Mouse (Mus musculus) limb, embryonic 15.5 days (tissue): ENCODE data around the gene Ttc22. TPM values are rescaled to one million over a fixed set of nuclear protein-coding genes. Genes with fewer than 3 reads are reported as not detected.
A peak's percentile ranks its signal among the peaks of the same experiment; 100 is the strongest.

Experiments used
- ATAC-seq: fragments of 200-750 bp; cut with Nextera tagmentation; 2 replicates; pipeline ENCODE4 v1.8.0; 2017; ENCODE audit warnings: low read depth, moderate TSS enrichment; ENCODE audit not compliant: insufficient number of reproducible peaks, low FRiP score, low TSS enrichment
- H3K27ac ChIP-seq: fragments of 300-500 bp; sonication (generic); 2 replicates; pipeline ENCODE4 v1.5.1; 2015; ENCODE audit warnings: moderate library complexity, mild to moderate bottlenecking, inconsistent platforms
- H3K27me3 ChIP-seq: fragments of 300-500 bp; sonication (generic); 2 replicates; pipeline ENCODE4 v1.6.1; 2015; ENCODE audit warnings: inconsistent platforms
- H3K36me3 ChIP-seq: fragments of 300-500 bp; sonication (generic); 2 replicates; pipeline ENCODE4 v1.6.1; 2015; ENCODE audit warnings: inconsistent platforms
- H3K4me1 ChIP-seq: fragments of 300-500 bp; sonication (generic); 2 replicates; pipeline ENCODE4 v1.6.1; 2015; ENCODE audit warnings: inconsistent platforms
- H3K4me2 ChIP-seq: fragments of 300-500 bp; sonication (generic); 2 replicates; pipeline ENCODE4 v1.6.1; 2015; ENCODE audit warnings: mild to moderate bottlenecking, inconsistent platforms
- H3K4me3 ChIP-seq: fragments of 300-500 bp; sonication (generic); 2 replicates; pipeline ENCODE4 v1.5.1; 2015; ENCODE audit warnings: mild to moderate bottlenecking, inconsistent platforms
- H3K9ac ChIP-seq: fragments of 300-500 bp; sonication (generic); 2 replicates; pipeline ENCODE4 v1.6.1; 2015; ENCODE audit warnings: inconsistent platforms
- H3K9me3 ChIP-seq: fragments of 300-500 bp; sonication (generic); 2 replicates; pipeline ENCODE4 v1.6.1; 2016; ENCODE audit warnings: inconsistent platforms
- WGBS: fragments of 180-500 bp; shearing (Covaris S2); methylation state at CpG from one replicate; pipeline ENCODE4 v1.1.7; 2015; 5-methylcytosine and 5-hydroxymethylcytosine counted together
- polyA plus RNA-seq: library from polyadenylated mRNA; unstranded; fragments of >200 nt; fragmentation: Nextera tagmentation; extraction: Ambion mirVana; gene quantifications from 2 replicates; pipeline ENCODE4 v1.2.1, GENCODE M21; 2015

The Ttc22 gene
- polyA plus RNA-seq, 1 experiment from 2014 or later = 19.2 TPM

DNA sequence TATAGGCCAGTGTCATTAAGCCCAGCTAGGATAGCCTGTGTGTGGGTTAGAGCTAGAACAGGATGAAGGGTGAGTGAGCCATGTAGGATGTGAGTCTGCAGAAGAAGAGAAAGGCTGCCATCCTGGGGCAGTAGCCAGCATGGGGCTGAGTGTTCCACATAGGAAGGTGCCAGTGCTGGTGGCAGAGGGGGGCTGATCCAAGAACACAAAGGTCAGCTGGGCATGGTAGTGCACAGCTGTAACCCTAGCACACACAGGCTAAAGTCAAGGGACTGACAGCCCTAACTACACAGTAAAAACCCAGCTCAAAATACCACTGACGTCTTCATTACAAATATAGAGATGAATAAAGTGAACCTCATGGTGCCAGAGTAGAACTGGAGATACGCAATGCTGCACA lies 44.3 kb downstream of the Ttc22 start:
- no peak for ATAC-seq
- WGBS = 87% methylated on average over 2 of the region's 2 CpGs

DNA sequence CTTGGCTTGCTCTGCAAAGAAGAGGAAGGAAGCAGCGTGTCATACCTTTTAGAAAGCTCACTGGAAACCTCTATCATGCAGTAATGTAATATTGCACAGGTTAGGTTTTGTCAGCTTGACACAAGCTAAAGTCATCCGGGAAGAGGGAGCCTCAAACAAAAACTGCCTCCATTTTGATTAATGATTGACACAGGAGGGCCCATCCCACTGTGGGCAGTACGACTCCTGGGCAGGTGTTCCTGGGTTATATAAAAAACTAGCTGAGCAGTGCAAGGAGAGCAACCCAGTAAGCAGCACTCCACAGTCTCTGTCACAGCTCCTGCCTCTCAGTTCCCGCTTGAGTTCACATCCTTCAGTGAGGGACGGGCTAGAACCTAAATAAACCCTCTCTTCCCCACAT lies 54.5 kb downstream of the Ttc22 start:
- no peak for ATAC-seq
- H3K9ac ChIP-seq = no peak overlapping the region
- H3K9me3 ChIP-seq = no peaks in the 10 kb centered on the region
- no peaks in the 10 kb centered on the region for H3K27me3 ChIP-seq
- H3K36me3 ChIP-seq = peaks cover 45% of the 10 kb centered on the region
- 87% methylated on average over 5 of the region's 5 CpGs for WGBS
- H3K4me1 ChIP-seq = peaks cover 10% of the 10 kb centered on the region
- no peak overlapping the region for H3K4me2 ChIP-seq
- no peak overlapping the region for H3K4me3 ChIP-seq
- H3K27ac ChIP-seq = no peak overlapping the region

More for the DNA sequence above, 44.3 kb downstream of the Ttc22 start:
- H3K9me3 ChIP-seq = no peaks in the 10 kb centered on the region
- H3K27ac ChIP-seq = no peak overlapping the region
- no peaks in the 10 kb centered on the region for H3K4me1 ChIP-seq
- H3K27me3 ChIP-seq = no peaks in the 10 kb centered on the region
- no peak overlapping the region for H3K4me3 ChIP-seq
- peaks cover 100% of the 10 kb centered on the region for H3K36me3 ChIP-seq
- H3K4me2 ChIP-seq = no peak overlapping the region
- H3K9ac ChIP-seq = no peak overlapping the region

DNA sequence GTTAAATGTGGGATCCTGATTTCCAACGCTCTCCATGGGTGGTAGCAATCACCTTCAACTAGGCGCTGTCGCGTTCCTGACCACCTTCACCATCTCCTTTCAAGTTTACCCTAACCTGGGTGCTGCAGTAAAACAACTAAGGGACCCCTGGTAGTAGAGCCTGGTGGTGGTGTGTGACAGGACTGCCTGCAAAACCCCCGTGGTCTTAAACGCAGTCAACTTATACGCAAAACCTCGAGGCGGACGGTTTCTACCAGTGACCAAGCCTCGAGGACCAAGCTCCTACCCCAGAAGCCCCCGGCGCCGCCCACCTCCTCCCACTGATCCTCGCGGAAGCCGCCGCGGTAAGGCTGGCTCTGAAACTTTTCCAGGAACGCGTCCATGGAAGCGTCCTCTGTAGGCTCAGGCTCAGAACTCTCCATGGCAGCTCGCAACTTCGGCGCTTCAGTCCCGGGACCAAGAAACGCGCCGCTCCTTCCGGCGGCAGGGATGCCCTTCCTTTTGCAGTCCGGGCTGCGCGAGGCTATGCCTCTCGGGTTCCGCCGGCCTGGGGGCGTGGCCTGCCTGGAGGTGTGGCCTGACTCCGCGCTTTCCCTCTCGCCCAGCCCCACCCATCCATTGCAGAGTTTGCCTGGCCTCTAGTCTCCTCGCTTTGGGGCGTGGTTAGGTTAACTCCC lies 56.3 kb downstream of the Ttc22 start, which contains the start of gene Ttc4:
Gene Ttc4, minus strand, starts transcription at position 503 of the 677 bp plus-strand sequence.
- Histone ChIP-seq H3K27me3 (no peaks in the 10 kb centered on the region), H3K9me3 (no peaks in the 10 kb centered on the region), H3K4me3 (peak within 1 kb of the TSS; percentile 62), H3K4me2 (peak within 1 kb of the TSS; percentile 75), H3K9ac (peak within 1 kb of the TSS; percentile 70), H3K4me1 (peaks cover 10% of the 10 kb centered on the region), H3K36me3 (peaks cover 27% of the 10 kb centered on the region), H3K27ac (peak within 1 kb of the TSS; percentile 72; the same call in 1 of the 2 replicates)
- peak; percentile 95 for ATAC-seq
- under 1% methylated on average over 43 of the region's 43 CpGs for WGBS

DNA sequence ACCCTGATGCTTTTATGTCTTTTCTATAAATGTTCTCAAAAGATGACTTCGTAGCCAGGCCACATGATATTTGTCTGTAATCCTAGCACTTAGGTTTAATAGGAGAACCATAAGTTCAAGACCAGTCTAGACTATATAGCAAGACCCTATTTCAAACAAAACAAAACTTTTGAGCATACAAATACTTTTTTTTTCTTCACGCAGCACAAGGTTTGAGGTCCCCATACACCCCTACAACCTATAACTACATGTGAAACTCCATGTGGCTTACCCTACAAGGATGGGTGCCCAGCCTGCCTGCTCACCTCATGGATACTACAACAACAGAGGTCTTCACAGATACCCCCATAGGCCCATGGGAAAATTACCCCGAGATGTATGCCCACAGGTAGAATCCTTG lies 56.9 kb downstream of the Ttc22 start:
- no peak overlapping the region for H3K9ac ChIP-seq
- peaks cover 25% of the 10 kb centered on the region for H3K36me3 ChIP-seq
- peaks cover 10% of the 10 kb centered on the region for H3K4me1 ChIP-seq
- H3K4me2 ChIP-seq = peak overlapping the region; percentile 75
- H3K27me3 ChIP-seq = no peaks in the 10 kb centered on the region
- H3K9me3 ChIP-seq = no peaks in the 10 kb centered on the region
- 0 out of 2 replicates have a peak overlapping the region, but pooled peaks have one; percentile 72 for H3K27ac ChIP-seq
- ATAC-seq = peak; percentile 50; the same call in 1 of the 2 replicates
- whole genome bisulfite sequencing = 42% methylated on average over 3 of the region's 3 CpGs
- H3K4me3 ChIP-seq = peak overlapping the region; percentile 62

DNA sequence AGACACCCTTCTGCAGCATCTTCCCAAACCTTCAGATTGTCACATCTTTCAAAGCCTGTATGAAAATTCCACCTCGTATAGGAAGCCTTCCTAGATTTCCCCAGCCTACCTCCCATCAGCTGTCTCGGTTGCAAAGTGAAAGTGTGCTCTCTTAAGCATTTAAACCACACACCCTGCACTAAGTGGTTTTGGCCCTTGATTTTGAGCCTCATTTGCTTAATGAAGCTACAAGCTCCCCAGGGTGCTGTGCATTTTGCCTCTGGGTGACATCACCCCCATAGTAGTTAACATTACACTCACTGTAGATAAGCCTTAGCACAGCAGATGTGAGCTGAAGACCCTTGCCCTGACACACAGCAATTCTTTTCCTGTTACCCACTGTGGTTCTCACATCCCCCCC lies 58.7 kb downstream of the Ttc22 start:
- Histone ChIP-seq H3K4me2 (no peak overlapping the region), H3K27me3 (no peaks in the 10 kb centered on the region), H3K4me1 (peaks cover 10% of the 10 kb centered on the region), H3K36me3 (peaks cover 13% of the 10 kb centered on the region), H3K27ac (no peak overlapping the region), H3K9ac (no peak overlapping the region), H3K4me3 (no peak overlapping the region), H3K9me3 (no peaks in the 10 kb centered on the region)
- 47% methylated on average over 2 of the region's 2 CpGs for WGBS
- no peak for ATAC-seq

DNA sequence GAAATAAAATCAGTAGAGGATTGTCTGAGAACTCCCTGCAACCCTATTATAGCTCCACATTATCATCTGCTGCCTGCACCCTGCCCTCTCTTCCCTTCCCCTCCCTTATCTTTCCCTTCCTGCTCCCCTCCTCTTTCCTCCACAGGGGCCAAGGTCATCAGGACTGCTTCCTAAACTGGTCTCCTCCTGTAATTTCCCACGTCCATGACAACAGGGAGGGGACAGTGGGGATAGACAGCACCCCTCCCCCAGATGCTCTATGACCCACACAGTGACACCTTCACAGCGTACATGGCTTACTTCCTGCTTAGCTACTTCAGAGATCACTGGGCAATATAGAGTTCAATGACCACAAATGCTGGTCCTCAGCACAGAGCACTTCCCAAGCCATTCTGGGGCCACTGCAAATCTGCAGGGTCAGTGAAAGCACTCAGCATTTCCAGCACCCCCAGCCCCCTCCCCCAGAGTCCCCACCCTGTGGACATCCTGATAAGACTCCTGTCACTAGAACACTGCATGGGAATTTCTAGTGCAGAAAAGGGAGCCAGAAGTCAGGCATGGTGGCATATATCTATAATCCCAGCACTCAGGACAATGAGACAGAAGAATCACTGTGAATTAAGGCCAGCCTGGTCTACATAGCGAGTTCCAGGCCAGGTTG lies 66.5 kb downstream of the Ttc22 start:
- Histone ChIP-seq H3K9ac (no peak overlapping the region), H3K36me3 (no peaks in the 10 kb centered on the region), H3K4me2 (no peak overlapping the region), H3K27me3 (peaks cover 4% of the 10 kb centered on the region; the same call in 1 of the 2 replicates), H3K4me3 (no peak overlapping the region), H3K4me1 (no peaks in the 10 kb centered on the region), H3K27ac (no peak overlapping the region), H3K9me3 (no peaks in the 10 kb centered on the region)
- no peak for ATAC-seq
- 41% methylated on average over 3 of the region's 3 CpGs for WGBS

Other genes with a start within 250 kb of the Ttc22 start
- gene Pcsk9, start 158.1 kb upstream of the Ttc22 start, polyA plus RNA-seq = 5.5 and 6.5 TPM in 2 replicates
- gene Bsnd, start 130.1 kb upstream of the Ttc22 start, polyA plus RNA-seq = not detected in 2 replicates
- gene Dhcr24, start 61.4 kb upstream of the Ttc22 start, polyA plus RNA-seq = 5.6 and 6.2 TPM in 2 replicates
- gene Lexm, start 5.2 kb upstream of the Ttc22 start, polyA plus RNA-seq = not detected in 2 replicates
- 12.4 and 14.0 TPM in 2 replicates for gene Pars2, start 28.6 kb downstream of the Ttc22 start, polyA plus RNA-seq
- 89.0 and 92.3 TPM in 2 replicates for gene Ttc4, start 56.5 kb downstream of the Ttc22 start, polyA plus RNA-seq
- 0.15 and 0.29 TPM in 2 replicates for gene Mroh7, start 108.5 kb downstream of the Ttc22 start, polyA plus RNA-seq
- gene Fam151a, start 111.5 kb downstream of the Ttc22 start, polyA plus RNA-seq = 0.57 and 0.65 TPM in 2 replicates
- 4.0 and 4.8 TPM in 2 replicates for gene Acot11, start 182.6 kb downstream of the Ttc22 start, polyA plus RNA-seq